Mouse (Mus musculus) erythroblast, adult 5-6 weeks (primary cell): ENCODE measurements around the gene Usf1. TPM values are rescaled to one million over a fixed set of nuclear protein-coding genes. Genes with fewer than 3 reads are reported as not detected.

ENCODE experiments used
- ATAC-seq: replicated peaks from 2 replicates; pipeline ENCODE4 v1.8.0; 2016; ENCODE audit warnings: moderate number of reproducible peaks, mild to moderate bottlenecking, moderate TSS enrichment, inconsistent platforms; ENCODE audit not compliant: poor library complexity, low FRiP score, severe bottlenecking
- total RNA-seq, 2 experiments: library from RNA; stranded (forward) in 1 of 2; stranded (reverse) in 1 of 2; fragments of 150-400 nt in 1 of 2; fragments of 200-764, 138-1000 nt in 1 of 2; gene quantifications; 2 replicates each; pipeline versions ENCODE4 v1.2.3 to v1.2.4; 2015 to 2017; ENCODE audit warnings: low replicate concordance in 2 of 2

Gene Usf1
- total RNA-seq, 2 experiments from 2014 or later: 2.7 to 23.1 TPM

DNA sequence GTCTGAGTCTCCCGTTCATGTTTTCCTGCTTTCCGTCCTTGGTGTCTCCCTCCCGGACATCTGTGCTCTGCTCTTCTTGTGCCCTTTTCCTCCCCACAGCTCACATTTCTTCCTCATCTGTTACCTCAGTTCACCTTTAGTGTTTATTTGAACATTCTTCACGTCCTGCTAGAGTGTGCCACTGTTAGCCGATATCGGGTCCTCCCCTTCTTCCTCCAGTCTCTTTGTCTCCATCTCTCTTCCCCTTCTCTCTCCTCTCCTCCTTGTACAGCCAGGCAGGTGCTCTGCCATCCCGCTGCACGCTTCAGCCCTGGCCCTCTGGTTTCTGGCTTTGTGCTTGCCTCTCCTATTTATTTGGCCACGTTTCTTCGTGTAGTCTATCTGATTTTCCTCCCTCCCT, 36.6 kb downstream of the Usf1 start:
- ATAC-seq: no peak

DNA sequence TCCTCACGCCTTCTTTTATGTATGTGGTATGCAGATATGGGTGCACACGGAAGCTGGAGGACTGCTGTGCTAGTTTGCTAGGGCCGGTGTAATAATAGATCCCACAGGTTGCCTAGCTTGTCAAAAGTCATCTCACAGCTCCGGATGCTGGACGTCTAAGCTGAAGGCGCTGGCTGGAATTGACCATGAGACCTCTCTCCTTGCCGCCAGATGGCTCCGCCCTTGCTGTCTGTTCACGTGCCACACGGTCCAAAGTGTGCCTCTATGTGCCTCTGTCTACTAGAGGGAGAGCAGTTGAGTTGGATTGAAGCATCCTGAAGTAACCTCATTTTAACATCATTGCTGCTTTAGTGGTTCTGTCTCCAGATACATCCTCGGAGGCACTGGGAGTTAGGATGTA, 38.9 kb downstream of the Usf1 start:
- ATAC-seq: no peak

- no peak for ATAC-seq
Measured at GRCm38 (mm10) chr1:171451001-171451400, 39.9 kb downstream of the Usf1 start.

DNA sequence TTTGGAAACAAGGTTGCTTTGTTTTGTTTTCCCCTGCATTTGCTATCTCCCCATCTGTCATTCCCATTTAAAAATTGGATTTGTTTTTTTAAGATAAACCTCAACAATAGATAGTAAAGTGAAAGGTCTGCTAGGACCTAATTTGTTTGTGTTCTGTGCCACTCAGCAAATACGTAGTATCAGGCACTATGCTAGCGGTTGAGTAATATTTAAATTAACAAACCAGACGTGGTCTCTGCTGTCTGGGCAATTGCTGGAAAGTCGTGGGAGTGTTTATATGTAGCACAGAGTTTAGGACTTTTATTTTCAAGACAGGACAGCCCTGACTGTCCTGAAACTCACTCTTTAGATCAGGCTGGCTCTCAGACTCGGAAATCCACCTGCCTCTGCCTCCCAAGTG, 41.4 kb downstream of the Usf1 start:
- no peak for ATAC-seq

DNA sequence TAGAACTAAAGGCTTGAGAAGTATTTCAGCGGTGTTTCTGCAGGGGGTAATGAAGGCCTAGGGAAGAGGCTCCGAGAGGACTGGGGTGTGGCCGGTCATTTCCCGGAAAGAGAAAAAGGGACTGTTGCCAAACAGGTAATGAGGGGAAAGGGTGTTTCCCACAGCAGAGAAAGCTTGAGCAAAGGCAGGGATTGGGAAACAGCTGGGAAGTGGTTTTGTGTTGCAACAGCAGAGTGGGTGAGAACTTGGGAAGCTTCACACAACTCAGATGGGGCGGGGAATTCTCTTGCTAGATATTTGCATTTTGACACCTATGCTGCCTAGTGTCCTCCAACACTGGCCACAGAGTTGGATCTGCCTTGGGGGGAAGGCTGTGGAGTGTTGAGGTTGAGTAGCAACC, 41.8 kb downstream of the Usf1 start:
- no peak for ATAC-seq

DNA sequence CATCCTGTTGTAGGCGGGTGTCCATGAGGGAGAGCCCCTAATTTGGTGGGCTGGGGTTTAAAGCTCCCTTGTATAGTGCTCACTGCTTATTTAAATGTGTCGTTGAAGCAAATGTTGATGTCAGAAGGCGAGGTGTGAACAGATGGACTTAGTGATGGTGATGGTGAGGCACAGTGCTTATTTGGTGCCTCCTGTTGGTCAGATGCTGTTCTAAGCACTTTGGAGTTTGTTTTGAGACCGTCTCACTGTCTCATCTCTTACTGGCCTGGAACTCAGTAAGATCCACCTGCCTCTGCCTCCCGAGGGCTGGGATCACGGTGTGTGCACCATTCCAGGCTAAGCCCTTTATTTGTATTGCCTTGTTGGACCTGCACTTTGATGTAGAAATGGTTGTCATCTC, 43.8 kb downstream of the Usf1 start:
- ATAC-seq: no peak

GRCm38 (mm10) chr1:171457568-171457967, 46.5 kb downstream of the Usf1 start:
- no peak for ATAC-seq

- no peak for ATAC-seq
Measured at GRCm38 (mm10) chr1:171459791-171460190, 48.7 kb downstream of the Usf1 start.

- ATAC-seq: no peak
Measured at GRCm38 (mm10) chr1:171460551-171461503, 49.7 kb downstream of the Usf1 start.

GRCm38 (mm10) chr1:171463133-171463532, 52.0 kb downstream of the Usf1 start:
- ATAC-seq: no peak

DNA sequence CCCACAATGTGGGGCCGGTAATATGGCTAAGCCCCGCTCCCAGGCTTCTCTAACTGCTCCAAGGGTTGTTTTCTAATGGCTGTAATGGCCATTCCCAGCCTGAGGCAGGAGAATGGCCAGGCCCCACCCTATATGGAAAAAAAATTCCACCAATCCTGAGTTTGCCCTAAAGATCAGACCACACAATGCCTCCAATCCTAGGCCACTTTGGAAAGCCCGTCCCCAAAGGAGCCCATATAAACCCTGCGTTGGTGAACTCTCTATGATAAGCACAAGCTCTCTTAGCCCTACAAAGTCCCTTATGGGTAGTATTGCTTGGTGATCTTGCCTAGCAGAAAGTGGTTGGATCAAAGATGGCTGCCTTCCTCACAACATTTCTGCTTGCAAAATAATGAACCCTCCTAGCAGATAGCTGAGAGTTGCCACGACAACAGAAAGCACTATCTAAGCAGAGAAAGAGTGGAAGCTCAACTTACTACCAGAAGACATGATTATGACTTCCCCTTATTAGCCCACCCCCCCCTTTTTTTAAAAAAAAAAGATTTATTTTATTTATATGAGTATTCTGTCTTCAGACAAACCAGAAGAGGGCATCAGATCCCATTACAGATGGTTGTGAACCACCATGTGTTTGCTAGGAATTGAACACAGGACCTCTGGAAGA, 54.8 kb downstream of the Usf1 start:
- ATAC-seq: no peak

GRCm38 (mm10) chr1:171466565-171466964, 55.5 kb downstream of the Usf1 start:
- no peak for ATAC-seq

Other genes with a start within 250 kb of the Usf1 start
- not detected in 2 replicates for gene Pcp4l1, start 215.0 kb upstream of the Usf1 start, total RNA-seq (2015; ENCODE audit: low replicate concordance)
- 0.84 and 3.2 TPM in 2 replicates for gene Pcp4l1, start 215.0 kb upstream of the Usf1 start, total RNA-seq (2017; ENCODE audit: low replicate concordance)
- not detected in 2 replicates for gene Nr1i3, start 197.3 kb upstream of the Usf1 start, total RNA-seq (2015; ENCODE audit: low replicate concordance)
- not detected in 2 replicates for gene Nr1i3, start 197.3 kb upstream of the Usf1 start, total RNA-seq (2017; ENCODE audit: low replicate concordance)
- 4.0 and 4.2 TPM in 2 replicates for gene Tomm40l, start 188.8 kb upstream of the Usf1 start, total RNA-seq (2015; ENCODE audit: low replicate concordance)
- gene Tomm40l, start 188.8 kb upstream of the Usf1 start, total RNA-seq (2017; ENCODE audit: low replicate concordance): 2.2 and 2.6 TPM in 2 replicates
- not detected in 2 replicates for gene Apoa2, start 186.3 kb upstream of the Usf1 start, total RNA-seq (2015; ENCODE audit: low replicate concordance)
- not detected in 2 replicates for gene Apoa2, start 186.3 kb upstream of the Usf1 start, total RNA-seq (2017; ENCODE audit: low replicate concordance)
- 269 and 282 TPM in 2 replicates for gene Fcer1g, start 176.9 kb upstream of the Usf1 start, total RNA-seq (2015; ENCODE audit: low replicate concordance)
- gene Fcer1g, start 176.9 kb upstream of the Usf1 start, total RNA-seq (2017; ENCODE audit: low replicate concordance): 89.5 and 162 TPM in 2 replicates
- gene Adamts4, start 160.9 kb upstream of the Usf1 start, total RNA-seq (2015; ENCODE audit: low replicate concordance): 0.19 TPM in 1 of 2 replicates, not detected in the other
- not detected in 2 replicates for gene Adamts4, start 160.9 kb upstream of the Usf1 start, total RNA-seq (2017; ENCODE audit: low replicate concordance)
- gene Ndufs2, start 159.9 kb upstream of the Usf1 start, total RNA-seq (2015; ENCODE audit: low replicate concordance): 62.9 and 78.4 TPM in 2 replicates
- 48.0 and 62.1 TPM in 2 replicates for gene Ndufs2, start 159.9 kb upstream of the Usf1 start, total RNA-seq (2017; ENCODE audit: low replicate concordance)
- gene B4galt3, start 141.0 kb upstream of the Usf1 start, total RNA-seq (2015; ENCODE audit: low replicate concordance): 8.1 and 11.3 TPM in 2 replicates
- 7.7 and 29.1 TPM in 2 replicates for gene B4galt3, start 141.0 kb upstream of the Usf1 start, total RNA-seq (2017; ENCODE audit: low replicate concordance)
- 416 and 462 TPM in 2 replicates for gene Ppox, start 130.1 kb upstream of the Usf1 start, total RNA-seq (2015; ENCODE audit: low replicate concordance)
- 506 and 765 TPM in 2 replicates for gene Ppox, start 130.1 kb upstream of the Usf1 start, total RNA-seq (2017; ENCODE audit: low replicate concordance)
- 9.6 and 12.1 TPM in 2 replicates for gene Usp21, start 123.3 kb upstream of the Usf1 start, total RNA-seq (2015; ENCODE audit: low replicate concordance)
- 9.4 and 13.9 TPM in 2 replicates for gene Usp21, start 123.3 kb upstream of the Usf1 start, total RNA-seq (2017; ENCODE audit: low replicate concordance)
- 23.4 and 28.6 TPM in 2 replicates for gene Ufc1, start 116.3 kb upstream of the Usf1 start, total RNA-seq (2015; ENCODE audit: low replicate concordance)
- 13.9 and 19.3 TPM in 2 replicates for gene Ufc1, start 116.3 kb upstream of the Usf1 start, total RNA-seq (2017; ENCODE audit: low replicate concordance)
- gene Dedd, start 82.2 kb upstream of the Usf1 start, total RNA-seq (2015; ENCODE audit: low replicate concordance): 3.8 and 4.8 TPM in 2 replicates
- 4.3 and 6.7 TPM in 2 replicates for gene Dedd, start 82.2 kb upstream of the Usf1 start, total RNA-seq (2017; ENCODE audit: low replicate concordance)
- 6.7 and 7.3 TPM in 2 replicates for gene Nit1, start 65.7 kb upstream of the Usf1 start, total RNA-seq (2015; ENCODE audit: low replicate concordance)
- gene Nit1, start 65.7 kb upstream of the Usf1 start, total RNA-seq (2017; ENCODE audit: low replicate concordance): 11.0 and 13.8 TPM in 2 replicates
- 5.4 and 7.1 TPM in 2 replicates for gene Pfdn2, start 65.6 kb upstream of the Usf1 start, total RNA-seq (2015; ENCODE audit: low replicate concordance)
- gene Pfdn2, start 65.6 kb upstream of the Usf1 start, total RNA-seq (2017; ENCODE audit: low replicate concordance): 1.5 and 15.1 TPM in 2 replicates
- gene Klhdc9, start 50.5 kb upstream of the Usf1 start, total RNA-seq (2015; ENCODE audit: low replicate concordance): not detected in 2 replicates
- not detected in 2 replicates for gene Klhdc9, start 50.5 kb upstream of the Usf1 start, total RNA-seq (2017; ENCODE audit: low replicate concordance)
- not detected in 2 replicates for gene Nectin4, start 41.2 kb upstream of the Usf1 start, total RNA-seq (2015; ENCODE audit: low replicate concordance)
- 0.68 TPM in 1 of 2 replicates, not detected in the other for gene Nectin4, start 41.2 kb upstream of the Usf1 start, total RNA-seq (2017; ENCODE audit: low replicate concordance)
- gene Arhgap30, start 22.4 kb upstream of the Usf1 start, total RNA-seq (2015; ENCODE audit: low replicate concordance): 20.1 and 21.1 TPM in 2 replicates
- 25.9 and 26.9 TPM in 2 replicates for gene Arhgap30, start 22.4 kb upstream of the Usf1 start, total RNA-seq (2017; ENCODE audit: low replicate concordance)
- gene Tstd1, start 7.6 kb downstream of the Usf1 start, total RNA-seq (2015; ENCODE audit: low replicate concordance): not detected in 2 replicates
- not detected in 2 replicates for gene Tstd1, start 7.6 kb downstream of the Usf1 start, total RNA-seq (2017; ENCODE audit: low replicate concordance)
- gene F11r, start 26.2 kb downstream of the Usf1 start, total RNA-seq (2015; ENCODE audit: low replicate concordance): not detected in 2 replicates
- gene F11r, start 26.2 kb downstream of the Usf1 start, total RNA-seq (2017; ENCODE audit: low replicate concordance): 0.42 TPM in 1 of 2 replicates, not detected in the other
- 0.84 and 4.8 TPM in 2 replicates for gene Alyref2, start 92.2 kb downstream of the Usf1 start, total RNA-seq (2015; ENCODE audit: low replicate concordance)
- 0.60 and 1.4 TPM in 2 replicates for gene Alyref2, start 92.2 kb downstream of the Usf1 start, total RNA-seq (2017; ENCODE audit: low replicate concordance)
- gene Itln1, start 124.0 kb downstream of the Usf1 start, total RNA-seq (2015; ENCODE audit: low replicate concordance): not detected in 2 replicates
- gene Itln1, start 124.0 kb downstream of the Usf1 start, total RNA-seq (2017; ENCODE audit: low replicate concordance): not detected in 2 replicates
- 2.3 and 3.1 TPM in 2 replicates for gene Cd244a, start 147.9 kb downstream of the Usf1 start, total RNA-seq (2015; ENCODE audit: low replicate concordance)
- gene Cd244a, start 147.9 kb downstream of the Usf1 start, total RNA-seq (2017; ENCODE audit: low replicate concordance): 5.2 and 8.3 TPM in 2 replicates
- gene Ly9, start 196.1 kb downstream of the Usf1 start, total RNA-seq (2015; ENCODE audit: low replicate concordance): 7.1 and 8.8 TPM in 2 replicates
- gene Ly9, start 196.1 kb downstream of the Usf1 start, total RNA-seq (2017; ENCODE audit: low replicate concordance): 5.8 and 10.0 TPM in 2 replicates
- 3.3 and 10.7 TPM in 2 replicates for gene Slamf7, start 241.7 kb downstream of the Usf1 start, total RNA-seq (2015; ENCODE audit: low replicate concordance)
- gene Slamf7, start 241.7 kb downstream of the Usf1 start, total RNA-seq (2017; ENCODE audit: low replicate concordance): 1.4 TPM in 1 of 2 replicates, not detected in the other